Mouse (Mus musculus) neural tube, embryonic 15.5 days (tissue): ENCODE measurements around the gene Gcsh. TPM values are rescaled to one million over a fixed set of nuclear protein-coding genes. Genes with fewer than 3 reads are reported as not detected.

Source experiments
- ATAC-seq: fragments of 200-750 bp; cut with Nextera tagmentation; 2 replicates; pipeline ENCODE4 v1.8.0; 2017; ENCODE audit warnings: mild to moderate bottlenecking, moderate TSS enrichment, moderate library complexity; ENCODE audit not compliant: low FRiP score
- H3K27ac ChIP-seq: fragments of 300-500 bp; sonication (generic); replicated peaks from 2 replicates; pipeline ENCODE4 v1.5.1; 2015; ENCODE audit warnings: mild to moderate bottlenecking, inconsistent platforms
- H3K27me3 ChIP-seq: fragments of 300-500 bp; sonication (generic); replicated peaks from 2 replicates; pipeline ENCODE4 v1.6.1; 2015; ENCODE audit warnings: inconsistent platforms
- H3K36me3 ChIP-seq: fragments of 300-500 bp; sonication (generic); 2 replicates; pipeline ENCODE4 v1.6.1; 2015; ENCODE audit warnings: inconsistent platforms
- H3K4me1 ChIP-seq: fragments of 300-500 bp; sonication (generic); 2 replicates; pipeline ENCODE4 v1.6.1; 2015; ENCODE audit warnings: inconsistent platforms
- H3K4me2 ChIP-seq: fragments of 300-500 bp; sonication (generic); 2 replicates; pipeline ENCODE4 v1.6.1; 2015; ENCODE audit warnings: inconsistent platforms, mild to moderate bottlenecking, moderate library complexity
- H3K4me3 ChIP-seq: fragments of 300-500 bp; sonication (generic); replicated peaks from 2 replicates; pipeline ENCODE4 v1.5.1; 2015; ENCODE audit warnings: mild to moderate bottlenecking, inconsistent platforms
- H3K9ac ChIP-seq: fragments of 300-500 bp; sonication (generic); replicated peaks from 2 replicates; pipeline ENCODE4 v1.6.1; 2015; ENCODE audit warnings: mild to moderate bottlenecking, inconsistent platforms
- H3K9me3 ChIP-seq: fragments of 300-500 bp; sonication (generic); replicated peaks from 2 replicates; pipeline ENCODE4 v1.6.1; 2016; ENCODE audit warnings: inconsistent platforms
- WGBS: fragments of 180-500 bp; shearing (Covaris S2); methylation state at CpG from one replicate; pipeline ENCODE4 v1.1.7; 2015; ENCODE audit warnings: mixed read lengths; 5-methylcytosine and 5-hydroxymethylcytosine counted together
- polyA plus RNA-seq: library from polyadenylated mRNA; unstranded; fragments of >200 nt; fragmentation: Nextera tagmentation; extraction: Ambion mirVana; gene quantifications from 2 replicates; pipeline ENCODE4 v1.2.1, GENCODE M21; 2015

Gene Gcsh
- polyA plus RNA-seq, 1 experiment from 2014 or later, result 108 TPM

DNA sequence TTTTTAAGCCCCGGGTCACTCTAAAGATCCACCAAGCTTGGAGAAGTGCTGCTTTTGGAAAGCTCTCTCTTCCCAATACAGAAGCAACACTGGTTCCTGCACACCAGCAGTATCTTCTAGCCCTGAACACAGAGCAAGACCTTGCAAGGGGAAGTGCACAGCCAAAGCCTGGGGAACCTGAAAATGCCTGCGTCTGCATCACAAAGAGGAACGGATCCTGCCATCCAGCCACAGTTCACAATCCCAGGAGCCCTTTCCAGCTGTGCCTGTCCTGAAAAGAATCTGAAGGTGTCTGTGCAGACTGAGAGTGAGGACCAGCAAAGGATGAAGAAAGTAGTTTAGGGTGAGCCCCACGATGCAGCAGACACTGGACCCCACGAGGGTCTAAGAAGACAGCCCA lies 18.3 kb downstream of the Gcsh start:
- no peak for ATAC-seq
- H3K9me3 ChIP-seq, result no peaks in the 10 kb centered on the region
- H3K4me2 ChIP-seq, result no peak overlapping the region
- H3K4me1 ChIP-seq, result peaks cover 15% of the 10 kb centered on the region
- 0 out of 2 replicates have a peak, but pooled peaks cover 3% of the 10 kb centered on the region for H3K36me3 ChIP-seq
- H3K9ac ChIP-seq, result no peak overlapping the region
- H3K27me3 ChIP-seq, result no peaks in the 10 kb centered on the region
- H3K27ac ChIP-seq, result no peak overlapping the region
- H3K4me3 ChIP-seq, result no peak overlapping the region
- 42% methylated on average over 5 of the region's 5 CpGs for WGBS

DNA sequence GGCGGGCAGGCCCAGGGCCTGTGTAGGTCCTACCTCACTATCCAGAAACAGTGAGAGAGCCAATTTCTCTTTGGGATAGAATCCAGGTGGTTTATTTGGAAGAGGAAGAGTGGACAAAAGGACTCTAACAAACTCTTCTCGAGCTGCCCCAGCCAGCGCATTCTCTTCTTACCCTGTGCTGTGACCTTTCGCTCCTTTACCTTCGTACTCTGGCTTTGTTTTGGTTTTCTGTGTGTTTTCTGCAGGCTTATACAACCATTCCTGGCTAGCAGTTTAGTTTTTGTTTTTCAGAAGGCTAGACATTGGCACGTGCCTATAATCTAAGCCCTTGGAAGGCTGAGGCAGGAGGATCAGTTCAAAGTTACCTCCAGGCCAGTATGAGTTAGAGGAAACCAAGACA lies 23.8 kb downstream of the Gcsh start:
- Histone ChIP-seq H3K9ac (no peak overlapping the region), H3K27ac (no peak overlapping the region), H3K4me1 (no peaks in the 10 kb centered on the region), H3K4me3 (no peak overlapping the region), H3K36me3 (0 out of 2 replicates have a peak, but pooled peaks cover 3% of the 10 kb centered on the region), H3K4me2 (no peak overlapping the region), H3K9me3 (no peaks in the 10 kb centered on the region), H3K27me3 (no peaks in the 10 kb centered on the region)
- WGBS, result 85% methylated on average over 6 of the region's 6 CpGs
- no peak for ATAC-seq

DNA sequence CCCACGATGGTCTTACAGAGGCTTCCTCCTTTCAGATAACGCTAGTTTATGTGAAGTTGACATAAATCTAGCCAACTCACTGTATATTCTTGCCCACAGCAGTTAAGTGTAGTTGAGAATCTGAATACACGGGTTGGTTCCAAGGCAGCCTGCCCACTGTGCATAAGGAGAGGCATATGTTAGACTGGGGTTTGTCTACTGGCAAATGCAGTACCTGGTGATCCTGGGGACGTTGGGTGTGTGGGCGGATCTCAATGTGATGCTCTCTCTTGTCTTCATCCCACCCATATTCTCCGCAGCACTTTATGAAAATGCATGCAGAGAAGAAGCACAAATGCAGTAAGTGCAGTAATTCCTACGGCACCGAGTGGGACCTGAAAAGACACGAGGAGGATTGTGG lies 38.9 kb downstream of the Gcsh start:
- ATAC-seq, result no peak
- no peak overlapping the region for H3K4me2 ChIP-seq
- WGBS, result 95% methylated on average over 9 of the region's 9 CpGs
- H3K4me1 ChIP-seq, result 0 out of 2 replicates have a peak, but pooled peaks cover 5% of the 10 kb centered on the region
- H3K9me3 ChIP-seq, result no peaks in the 10 kb centered on the region
- no peaks in the 10 kb centered on the region for H3K27me3 ChIP-seq
- peaks cover 57% of the 10 kb centered on the region for H3K36me3 ChIP-seq
- no peak overlapping the region for H3K9ac ChIP-seq
- H3K27ac ChIP-seq, result no peak overlapping the region
- H3K4me3 ChIP-seq, result no peak overlapping the region

DNA sequence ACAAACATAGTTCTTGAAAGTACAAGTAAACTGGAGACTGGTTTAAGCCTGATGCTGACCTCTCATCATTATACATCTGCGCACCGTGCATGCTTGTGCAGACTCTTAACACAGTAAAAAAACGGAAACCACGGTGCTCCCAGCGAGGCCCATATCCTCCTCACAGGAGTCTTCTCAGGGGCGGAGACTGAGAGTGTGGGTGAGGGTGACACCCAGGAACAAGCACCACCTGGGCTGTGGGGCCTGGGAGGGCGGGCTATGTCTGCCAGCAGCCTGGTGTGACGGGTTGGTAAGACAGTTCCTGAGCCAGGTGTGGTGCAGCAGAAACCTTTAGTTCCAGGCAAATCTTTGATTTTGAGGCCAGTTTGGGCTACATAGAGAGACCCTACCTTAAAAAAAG lies 40.9 kb downstream of the Gcsh start:
- peaks cover 41% of the 10 kb centered on the region for H3K36me3 ChIP-seq

DNA sequence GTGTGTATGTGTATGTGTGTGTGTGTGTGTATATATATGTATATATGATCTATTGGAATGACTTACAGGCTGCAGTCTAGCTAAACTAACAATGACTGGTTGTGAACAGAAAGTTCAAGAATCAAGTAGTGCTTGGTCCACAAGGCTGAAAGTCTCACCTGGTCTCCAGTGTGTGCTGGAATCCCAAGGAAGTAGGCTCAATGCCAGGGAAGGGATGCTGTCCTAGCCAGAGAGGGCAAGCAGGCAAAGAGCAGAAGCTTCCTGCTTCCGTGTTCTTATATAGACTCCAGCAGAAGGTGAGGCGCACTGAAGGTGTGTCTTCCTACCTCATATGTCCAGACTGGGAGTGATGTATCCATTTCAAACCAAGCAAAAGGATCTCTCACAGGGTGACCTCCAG lies 41.6 kb downstream of the Gcsh start:
- no peak overlapping the region for H3K4me3 ChIP-seq
- no peak for ATAC-seq

More for the DNA sequence above, 40.9 kb downstream of the Gcsh start:
- ATAC-seq, result no peak
- Histone ChIP-seq H3K9ac (no peak overlapping the region), H3K9me3 (no peaks in the 10 kb centered on the region), H3K4me3 (no peak overlapping the region), H3K27ac (no peak overlapping the region), H3K27me3 (no peaks in the 10 kb centered on the region), H3K4me2 (no peak overlapping the region), H3K4me1 (0 out of 2 replicates have a peak, but pooled peaks cover 5% of the 10 kb centered on the region)
- 94% methylated on average over 8 of the region's 8 CpGs for WGBS

DNA sequence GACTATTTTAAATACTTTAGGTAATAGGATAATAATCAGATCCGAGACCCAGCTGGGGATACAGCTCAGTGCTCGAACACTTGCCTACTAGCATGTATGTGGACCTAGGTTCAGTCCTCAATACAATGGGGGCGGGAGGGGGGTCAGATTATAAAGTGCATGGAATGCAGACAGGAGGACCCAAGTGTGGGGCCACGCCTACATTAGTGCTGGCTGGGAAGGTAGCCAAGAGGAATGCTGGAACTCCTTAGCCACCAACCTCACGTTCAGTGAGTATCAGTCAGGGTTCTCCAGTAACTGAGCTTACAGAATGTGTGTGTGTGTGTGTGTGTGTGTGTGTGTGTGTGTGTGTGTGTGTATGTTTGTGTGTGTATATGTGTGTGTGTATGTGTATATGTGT lies 42.0 kb downstream of the Gcsh start:
- Histone ChIP-seq H3K9ac (no peak overlapping the region), H3K4me1 (peaks cover 11% of the 10 kb centered on the region; the same call in 1 of the 2 replicates), H3K27me3 (no peaks in the 10 kb centered on the region), H3K4me2 (no peak overlapping the region), H3K4me3 (no peak overlapping the region), H3K27ac (no peak overlapping the region), H3K9me3 (no peaks in the 10 kb centered on the region), H3K36me3 (peaks cover 31% of the 10 kb centered on the region)
- no peak for ATAC-seq
- 71% methylated on average over 5 of the region's 5 CpGs for WGBS

More for the DNA sequence above, 41.6 kb downstream of the Gcsh start:
- Histone ChIP-seq H3K4me2 (no peak overlapping the region), H3K9me3 (no peaks in the 10 kb centered on the region), H3K27me3 (no peaks in the 10 kb centered on the region), H3K9ac (no peak overlapping the region), H3K4me1 (0 out of 2 replicates have a peak, but pooled peaks cover 7% of the 10 kb centered on the region), H3K36me3 (peaks cover 35% of the 10 kb centered on the region), H3K27ac (no peak overlapping the region)
- 92% methylated on average over 2 of the region's 2 CpGs for WGBS

DNA sequence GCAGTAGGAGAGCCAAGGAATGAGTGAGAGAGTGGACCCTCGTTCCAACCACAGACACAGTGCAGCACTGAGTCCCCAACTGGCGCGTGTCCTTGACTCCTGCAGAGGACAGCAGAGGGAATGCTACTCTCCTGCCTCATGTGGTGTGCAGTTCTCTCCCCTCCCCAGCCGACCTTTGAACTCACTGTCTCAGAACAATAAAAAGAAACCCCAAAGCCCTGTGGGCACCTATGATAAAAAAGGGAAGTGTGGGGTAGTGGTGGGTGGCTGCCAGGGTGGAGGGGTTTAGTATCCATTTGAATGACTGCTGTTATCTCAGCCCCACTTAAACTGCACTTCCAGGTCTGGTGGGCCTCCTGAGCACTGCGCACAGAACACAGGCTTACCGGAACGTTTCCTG lies 45.7 kb downstream of the Gcsh start:
- H3K36me3 ChIP-seq, result no peaks in the 10 kb centered on the region
- H3K4me2 ChIP-seq, result no peak overlapping the region
- H3K27me3 ChIP-seq, result no peaks in the 10 kb centered on the region
- H3K4me1 ChIP-seq, result peaks cover 34% of the 10 kb centered on the region
- 83% methylated on average over 7 of the region's 7 CpGs for WGBS
- no peak overlapping the region for H3K4me3 ChIP-seq
- no peak for ATAC-seq
- H3K9me3 ChIP-seq, result no peaks in the 10 kb centered on the region
- H3K9ac ChIP-seq, result no peak overlapping the region
- H3K27ac ChIP-seq, result no peak overlapping the region

- peaks cover 34% of the 10 kb centered on the region for H3K4me1 ChIP-seq
- H3K27ac ChIP-seq, result no peak overlapping the region
- no peak for ATAC-seq
- no peaks in the 10 kb centered on the region for H3K27me3 ChIP-seq
- H3K4me2 ChIP-seq, result no peak overlapping the region; the same call in 1 of the 2 replicates
- no peaks in the 10 kb centered on the region for H3K9me3 ChIP-seq
- H3K4me3 ChIP-seq, result no peak overlapping the region
- H3K9ac ChIP-seq, result no peak overlapping the region
- 90% methylated on average over 6 of the region's 6 CpGs for WGBS
- no peaks in the 10 kb centered on the region for H3K36me3 ChIP-seq
Observed at GRCm38 (mm10) chr8:116946851-116947250, 46.5 kb downstream of the Gcsh start.

GRCm38 (mm10) chr8:116946268-116946838 lies 47.0 kb downstream of the Gcsh start:
- 81% methylated on average over 21 of the region's 21 CpGs for WGBS
- no peak overlapping the region for H3K4me3 ChIP-seq
- H3K27ac ChIP-seq, result no peak overlapping the region
- H3K4me2 ChIP-seq, result no peak overlapping the region; the same call in 1 of the 2 replicates
- H3K9ac ChIP-seq, result no peak overlapping the region
- H3K27me3 ChIP-seq, result no peaks in the 10 kb centered on the region
- no peaks in the 10 kb centered on the region for H3K36me3 ChIP-seq
- no peak for ATAC-seq
- H3K9me3 ChIP-seq, result no peaks in the 10 kb centered on the region
- peaks cover 34% of the 10 kb centered on the region for H3K4me1 ChIP-seq

- H3K4me1 ChIP-seq, result peaks cover 29% of the 10 kb centered on the region
- 86% methylated on average over 9 of the region's 9 CpGs for WGBS
- no peaks in the 10 kb centered on the region for H3K36me3 ChIP-seq
- 0 out of 2 replicates have a peak overlapping the region, but pooled peaks have one; percentile 15 for H3K9ac ChIP-seq
- no peaks in the 10 kb centered on the region for H3K9me3 ChIP-seq
- no peaks in the 10 kb centered on the region for H3K27me3 ChIP-seq
- no peak for ATAC-seq
- no peak overlapping the region for H3K4me3 ChIP-seq
- H3K4me2 ChIP-seq, result no peak overlapping the region
- H3K27ac ChIP-seq, result no peak overlapping the region
Observed at GRCm38 (mm10) chr8:116945169-116945910, 48.0 kb downstream of the Gcsh start.

GRCm38 (mm10) chr8:116944385-116944696 lies 49.0 kb downstream of the Gcsh start:
- WGBS, result 11% methylated on average over 4 of the region's 4 CpGs
- H3K27me3 ChIP-seq, result no peaks in the 10 kb centered on the region
- H3K9ac ChIP-seq, result peak overlapping the region; percentile 72
- H3K4me3 ChIP-seq, result peak overlapping the region; percentile 69
- no peak for ATAC-seq
- no peaks in the 10 kb centered on the region for H3K36me3 ChIP-seq
- H3K9me3 ChIP-seq, result no peaks in the 10 kb centered on the region
- peaks cover 29% of the 10 kb centered on the region for H3K4me1 ChIP-seq
- peak overlapping the region; percentile 80 for H3K4me2 ChIP-seq
- H3K27ac ChIP-seq, result no peak overlapping the region; the same call in 1 of the 2 replicates
